Mouse (Mus musculus): ENCODE results near the gene Gzma.

Gzma gene

GRCm38 (mm10) chr13:113045458-113046110 is 55.2 kb downstream of the Gzma start:
- DNase-seq (ENCODE audit: low read depth): no peak

GRCm38 (mm10) chr13:113044876-113045275 is 55.9 kb downstream of the Gzma start:
- DNase-seq (ENCODE audit: low read depth): no peak

All from 416B (cell line).